Mouse (Mus musculus): ENCODE data around the gene Vcl. TPM values are rescaled to one million over a fixed set of nuclear protein-coding genes. Genes with fewer than 3 reads are reported as not detected.
A peak's percentile ranks its signal among the peaks of the same experiment; 100 is the strongest.

Gene Vcl
- polyA plus RNA-seq, 1 experiment from 2014 or later = 34.4 TPM

- no peak overlapping the region for H3K4me2 ChIP-seq (replicated peaks)
- 45% methylated on average over 1 of the region's 1 CpGs for WGBS
- no peak for ATAC-seq (ENCODE audit: low FRiP score, low read depth)
Observed at GRCm38 (mm10) chr14:20962466-20962865, 33.3 kb downstream of the Vcl start.

GRCm38 (mm10) chr14:20962906-20963305, 33.7 kb downstream of the Vcl start:
- H3K9ac ChIP-seq = no peak overlapping the region
- H3K9me3 ChIP-seq = no peaks in the 10 kb centered on the region
- WGBS = 88% methylated on average over 1 of the region's 1 CpGs
- H3K4me2 ChIP-seq (replicated peaks) = no peak overlapping the region
- H3K4me1 ChIP-seq = peaks cover 3% of the 10 kb centered on the region; the same call in 1 of the 2 replicates
- no peaks in the 10 kb centered on the region for H3K27me3 ChIP-seq (replicated peaks)
- ATAC-seq (ENCODE audit: low FRiP score, low read depth) = no peak
- no peak overlapping the region for H3K4me3 ChIP-seq
- H3K36me3 ChIP-seq = no peaks in the 10 kb centered on the region
- no peak overlapping the region for H3K27ac ChIP-seq

More at GRCm38 (mm10) chr14:20962466-20962865, 33.3 kb downstream of the Vcl start:
- Histone ChIP-seq H3K27ac (no peak overlapping the region), H3K9ac (no peak overlapping the region), H3K9me3 (no peaks in the 10 kb centered on the region), H3K27me3 (replicated peaks) (no peaks in the 10 kb centered on the region), H3K4me1 (peaks cover 3% of the 10 kb centered on the region; the same call in 1 of the 2 replicates), H3K4me3 (no peak overlapping the region), H3K36me3 (no peaks in the 10 kb centered on the region)

GRCm38 (mm10) chr14:20963863-20964262, 34.7 kb downstream of the Vcl start:
- H3K4me2 ChIP-seq (replicated peaks) = no peak overlapping the region
- H3K4me3 ChIP-seq = no peak overlapping the region
- ATAC-seq (ENCODE audit: low FRiP score, low read depth) = no peak
- no peaks in the 10 kb centered on the region for H3K27me3 ChIP-seq (replicated peaks)
- H3K9me3 ChIP-seq = no peaks in the 10 kb centered on the region
- H3K4me1 ChIP-seq = peaks cover 10% of the 10 kb centered on the region; the same call in 1 of the 2 replicates
- H3K9ac ChIP-seq = no peak overlapping the region
- no peaks in the 10 kb centered on the region for H3K36me3 ChIP-seq
- peak overlapping the region; percentile 32; the same call in 1 of the 2 replicates for H3K27ac ChIP-seq
- WGBS = 86% methylated on average over 4 of the region's 4 CpGs

DNA sequence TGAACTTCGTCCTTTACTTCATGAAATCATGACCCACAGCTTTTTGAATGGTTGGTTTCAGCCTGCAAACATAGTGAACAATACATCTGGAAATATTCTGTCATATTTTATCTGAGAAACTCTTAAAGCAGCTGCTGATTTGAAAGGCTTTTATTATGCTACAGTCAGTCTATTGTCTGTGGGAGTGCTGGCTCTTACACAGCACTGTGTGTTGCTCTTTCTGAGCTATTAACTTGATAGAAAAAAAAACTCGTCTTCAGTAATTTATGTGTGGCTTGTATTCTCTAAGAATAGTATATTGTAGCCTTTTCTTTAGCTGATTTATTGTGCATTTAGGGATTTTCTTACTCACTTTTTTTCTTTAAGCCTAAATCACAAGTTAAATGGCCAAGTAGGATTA, 35.1 kb downstream of the Vcl start:
- Histone ChIP-seq H3K27me3 (replicated peaks) (no peaks in the 10 kb centered on the region), H3K4me2 (replicated peaks) (no peak overlapping the region), H3K36me3 (no peaks in the 10 kb centered on the region), H3K9ac (no peak overlapping the region), H3K27ac (peak overlapping the region; percentile 32; the same call in 1 of the 2 replicates), H3K4me1 (peaks cover 13% of the 10 kb centered on the region; the same call in 1 of the 2 replicates), H3K4me3 (no peak overlapping the region), H3K9me3 (no peaks in the 10 kb centered on the region)
- no peak for ATAC-seq (ENCODE audit: low FRiP score, low read depth)
- 22% methylated on average over 2 of the region's 2 CpGs for WGBS

- ATAC-seq (ENCODE audit: low FRiP score, low read depth) = peak; percentile 84
- no peak overlapping the region for H3K27ac ChIP-seq
Observed at GRCm38 (mm10) chr14:20966959-20967670, 37.9 kb downstream of the Vcl start.

DNA sequence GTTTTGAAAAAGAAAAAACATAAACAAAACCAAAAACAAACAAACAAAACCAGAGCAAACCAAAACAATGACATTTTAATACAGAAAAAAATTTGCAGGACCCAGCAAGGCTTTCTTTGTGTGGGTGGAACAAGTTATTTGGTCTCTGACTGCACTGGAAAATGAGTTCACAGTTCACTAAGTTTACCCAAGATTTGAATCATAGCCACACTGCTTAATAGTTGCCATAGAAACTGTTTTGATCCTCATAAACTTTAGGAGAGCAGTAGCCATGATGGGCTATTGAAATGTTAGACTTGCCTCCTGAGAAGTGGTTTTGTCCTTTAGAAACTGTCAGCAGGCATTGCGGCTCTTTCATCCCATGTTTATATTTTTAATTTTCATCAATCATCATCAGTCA, 39.9 kb downstream of the Vcl start:
- Histone ChIP-seq H3K27ac (no peak overlapping the region), H3K27me3 (replicated peaks) (no peaks in the 10 kb centered on the region), H3K9ac (no peak overlapping the region), H3K4me3 (no peak overlapping the region), H3K4me1 (peaks cover 26% of the 10 kb centered on the region), H3K36me3 (no peaks in the 10 kb centered on the region), H3K4me2 (replicated peaks) (no peak overlapping the region), H3K9me3 (no peaks in the 10 kb centered on the region)
- WGBS = 43% methylated on average over 1 of the region's 1 CpGs
- ATAC-seq (ENCODE audit: low FRiP score, low read depth) = no peak

More at GRCm38 (mm10) chr14:20966959-20967670, 37.9 kb downstream of the Vcl start:
- Histone ChIP-seq H3K27me3 (replicated peaks) (no peaks in the 10 kb centered on the region), H3K4me2 (replicated peaks) (peak overlapping the region; percentile 32; the same call in 1 of the 2 replicates), H3K4me3 (no peak overlapping the region), H3K4me1 (peaks cover 26% of the 10 kb centered on the region), H3K36me3 (no peaks in the 10 kb centered on the region), H3K9ac (no peak overlapping the region), H3K9me3 (no peaks in the 10 kb centered on the region)
- 50% methylated on average over 3 of the region's 3 CpGs for WGBS

GRCm38 (mm10) chr14:20970389-20970788, 41.2 kb downstream of the Vcl start:
- H3K9me3 ChIP-seq = no peaks in the 10 kb centered on the region
- H3K9ac ChIP-seq = no peak overlapping the region
- peaks cover 26% of the 10 kb centered on the region for H3K4me1 ChIP-seq
- no peaks in the 10 kb centered on the region for H3K27me3 ChIP-seq (replicated peaks)
- H3K36me3 ChIP-seq = no peaks in the 10 kb centered on the region
- WGBS = 47% methylated on average over 6 of the region's 6 CpGs
- no peak overlapping the region for H3K4me2 ChIP-seq (replicated peaks)
- H3K27ac ChIP-seq = peak overlapping the region; percentile 3; the same call in 1 of the 2 replicates
- no peak overlapping the region for H3K4me3 ChIP-seq
- no peak for ATAC-seq (ENCODE audit: low FRiP score, low read depth)

- 63% methylated on average over 9 of the region's 9 CpGs for WGBS
- no peaks in the 10 kb centered on the region for H3K9me3 ChIP-seq
- no peak overlapping the region for H3K4me2 ChIP-seq (replicated peaks)
- H3K9ac ChIP-seq = no peak overlapping the region
- no peak overlapping the region for H3K4me3 ChIP-seq
- ATAC-seq (ENCODE audit: low FRiP score, low read depth) = no peak
- no peaks in the 10 kb centered on the region for H3K36me3 ChIP-seq
- no peak overlapping the region for H3K27ac ChIP-seq
- H3K4me1 ChIP-seq = peaks cover 26% of the 10 kb centered on the region
- H3K27me3 ChIP-seq (replicated peaks) = no peaks in the 10 kb centered on the region
Observed at GRCm38 (mm10) chr14:20970927-20971326, 41.7 kb downstream of the Vcl start.

- peaks cover 16% of the 10 kb centered on the region for H3K4me1 ChIP-seq
- H3K36me3 ChIP-seq = no peaks in the 10 kb centered on the region
- H3K27me3 ChIP-seq (replicated peaks) = no peaks in the 10 kb centered on the region
- H3K9me3 ChIP-seq = no peaks in the 10 kb centered on the region
- no peak overlapping the region for H3K4me3 ChIP-seq
- no peak overlapping the region for H3K4me2 ChIP-seq (replicated peaks)
- ATAC-seq (ENCODE audit: low FRiP score, low read depth) = no peak
- H3K27ac ChIP-seq = no peak overlapping the region
- H3K9ac ChIP-seq = no peak overlapping the region
Observed at GRCm38 (mm10) chr14:20973821-20974220, 44.6 kb downstream of the Vcl start.

DNA sequence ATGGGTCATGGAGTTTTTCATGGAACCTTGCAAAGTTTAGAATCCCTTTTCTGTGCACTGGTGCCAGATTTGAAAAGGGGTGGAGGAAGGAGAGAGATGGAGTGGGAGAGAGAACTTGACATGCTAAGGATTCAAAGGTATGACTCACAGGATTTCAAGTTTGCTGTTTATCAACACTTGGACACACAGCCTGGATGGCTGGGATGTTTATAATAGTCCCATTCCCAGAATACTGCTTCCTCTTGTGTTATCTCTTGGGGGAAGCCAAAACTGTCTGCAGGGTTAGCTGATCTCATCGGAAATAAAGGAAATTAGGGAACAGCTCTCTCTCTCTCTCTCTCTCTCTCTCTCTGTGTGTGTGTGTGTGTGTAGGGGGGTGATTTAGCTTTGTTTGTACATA, 47.5 kb downstream of the Vcl start:
- H3K36me3 ChIP-seq = no peaks in the 10 kb centered on the region
- WGBS = 100% methylated on average over 1 of the region's 1 CpGs
- no peaks in the 10 kb centered on the region for H3K4me1 ChIP-seq
- no peak for ATAC-seq (ENCODE audit: low FRiP score, low read depth)
- no peak overlapping the region for H3K27ac ChIP-seq
- H3K9me3 ChIP-seq = no peaks in the 10 kb centered on the region
- H3K27me3 ChIP-seq (replicated peaks) = no peaks in the 10 kb centered on the region
- H3K4me3 ChIP-seq = no peak overlapping the region
- H3K4me2 ChIP-seq (replicated peaks) = no peak overlapping the region
- no peak overlapping the region for H3K9ac ChIP-seq

DNA sequence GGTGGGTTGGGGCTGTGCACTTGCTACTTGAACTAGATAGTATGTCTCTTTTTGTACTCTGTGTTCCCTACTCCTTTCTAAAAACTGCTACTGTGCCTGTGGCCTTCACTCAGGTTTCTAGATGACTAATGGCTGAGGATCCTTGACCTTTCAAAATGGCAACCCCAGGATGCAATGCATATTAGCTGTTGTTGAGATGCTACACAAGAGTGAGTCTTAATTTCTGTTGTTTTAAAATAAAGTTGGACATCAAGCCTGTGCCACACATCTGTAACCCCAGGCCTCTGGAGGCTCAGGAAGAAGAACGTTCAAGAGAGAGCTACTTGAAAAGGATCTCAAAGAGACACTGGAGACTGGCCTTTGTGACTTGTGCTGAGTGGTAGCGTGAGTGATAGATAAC, 48.5 kb downstream of the Vcl start:
- H3K9me3 ChIP-seq = no peaks in the 10 kb centered on the region
- no peak overlapping the region for H3K9ac ChIP-seq
- H3K4me3 ChIP-seq = no peak overlapping the region
- no peak for ATAC-seq (ENCODE audit: low FRiP score, low read depth)
- no peaks in the 10 kb centered on the region for H3K27me3 ChIP-seq (replicated peaks)
- 73% methylated on average over 2 of the region's 2 CpGs for WGBS
- H3K4me1 ChIP-seq = no peaks in the 10 kb centered on the region
- peaks cover 3% of the 10 kb centered on the region for H3K36me3 ChIP-seq
- no peak overlapping the region for H3K4me2 ChIP-seq (replicated peaks)
- no peak overlapping the region for H3K27ac ChIP-seq

DNA sequence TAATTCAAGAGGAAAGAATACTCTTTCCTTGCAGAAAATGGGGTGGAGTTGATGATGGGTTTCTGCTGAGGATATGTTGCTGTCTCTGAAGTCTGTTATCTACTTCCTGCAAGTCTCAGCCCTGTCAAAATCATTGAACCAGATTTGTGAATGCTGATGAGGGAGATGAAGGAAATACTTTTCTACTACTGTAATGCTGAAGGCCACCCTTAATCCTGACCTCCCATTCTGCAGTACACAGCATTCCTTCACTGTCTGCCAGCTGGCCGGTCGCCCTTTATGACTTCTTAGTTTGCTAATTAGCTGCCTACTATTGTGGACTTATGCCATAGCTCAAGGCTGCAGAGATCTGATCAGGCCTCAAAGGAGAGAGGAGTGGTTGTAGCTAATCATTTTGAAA, 54.6 kb downstream of the Vcl start:
- H3K4me2 ChIP-seq (replicated peaks) = no peak overlapping the region
- H3K9me3 ChIP-seq = no peaks in the 10 kb centered on the region
- no peak overlapping the region for H3K4me3 ChIP-seq
- 49% methylated on average over 2 of the region's 2 CpGs for WGBS
- no peak for ATAC-seq (ENCODE audit: low FRiP score, low read depth)
- H3K9ac ChIP-seq = no peak overlapping the region
- H3K4me1 ChIP-seq = no peaks in the 10 kb centered on the region
- H3K36me3 ChIP-seq = peaks cover 11% of the 10 kb centered on the region
- H3K27me3 ChIP-seq (replicated peaks) = no peaks in the 10 kb centered on the region
- H3K27ac ChIP-seq = no peak overlapping the region

DNA sequence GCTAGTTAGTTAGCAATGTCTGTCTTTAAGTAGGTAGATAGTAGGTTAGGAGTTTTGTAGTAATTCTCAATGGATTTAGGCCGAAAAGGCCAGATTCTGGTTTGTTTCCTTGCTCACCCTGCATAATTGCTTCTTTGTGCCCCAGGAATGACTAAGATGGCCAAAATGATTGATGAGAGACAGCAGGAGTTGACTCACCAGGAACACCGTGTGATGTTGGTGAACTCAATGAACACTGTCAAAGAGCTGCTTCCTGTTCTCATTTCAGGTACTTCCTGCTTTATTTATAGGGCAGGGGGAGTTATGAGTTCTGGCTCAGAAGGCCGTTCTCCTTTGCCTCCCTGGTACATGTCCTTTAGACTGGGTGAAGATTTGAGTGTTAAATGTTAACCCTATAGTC, 56.3 kb downstream of the Vcl start:
- no peak overlapping the region for H3K4me3 ChIP-seq
- peaks cover 11% of the 10 kb centered on the region for H3K36me3 ChIP-seq
- no peaks in the 10 kb centered on the region for H3K9me3 ChIP-seq
- no peak for ATAC-seq (ENCODE audit: low FRiP score, low read depth)
- no peak overlapping the region for H3K27ac ChIP-seq
- H3K9ac ChIP-seq = no peak overlapping the region
- H3K27me3 ChIP-seq (replicated peaks) = no peaks in the 10 kb centered on the region
- 46% methylated on average over 3 of the region's 3 CpGs for WGBS
- H3K4me2 ChIP-seq (replicated peaks) = no peak overlapping the region
- H3K4me1 ChIP-seq = no peaks in the 10 kb centered on the region
